Mouse (Mus musculus) midbrain, embryonic 12.5 days (tissue): Measurements from ENCODE around the gene Ifna11. TPM values are rescaled to one million over a fixed set of nuclear protein-coding genes. Genes with fewer than 3 reads are reported as not detected.

Experiments used
- ATAC-seq: fragments of 200-750 bp; cut with Nextera tagmentation; 2 replicates; pipeline ENCODE4 v1.8.0; 2017; ENCODE audit warnings: low read depth, moderate TSS enrichment, moderate library complexity; ENCODE audit not compliant: low FRiP score
- H3K27ac ChIP-seq: fragments of 300-500 bp; sonication (generic); replicated peaks from 2 replicates; pipeline ENCODE4 v1.5.1; 2016; ENCODE audit warnings: mild to moderate bottlenecking
- H3K27me3 ChIP-seq: fragments of 300-500 bp; sonication (generic); 2 replicates; pipeline ENCODE4 v1.6.1; 2016; ENCODE audit warnings: mild to moderate bottlenecking
- H3K36me3 ChIP-seq: fragments of 300-500 bp; sonication (generic); 2 replicates; pipeline ENCODE4 v1.6.1; 2016
- H3K4me1 ChIP-seq: fragments of 300-500 bp; sonication (generic); 2 replicates; pipeline ENCODE4 v1.6.1; 2016
- H3K4me2 ChIP-seq: fragments of 300-500 bp; sonication (generic); replicated peaks from 2 replicates; pipeline ENCODE4 v1.6.1; 2016; ENCODE audit warnings: mild to moderate bottlenecking, moderate library complexity
- H3K4me3 ChIP-seq: fragments of 300-500 bp; sonication (generic); 2 replicates; pipeline ENCODE4 v1.5.1; 2016; ENCODE audit warnings: mild to moderate bottlenecking
- H3K9ac ChIP-seq: fragments of 300-500 bp; sonication (generic); replicated peaks from 2 replicates; pipeline ENCODE4 v1.6.1; 2016; ENCODE audit warnings: mild to moderate bottlenecking, moderate library complexity
- H3K9me3 ChIP-seq: fragments of 300-500 bp; sonication (generic); 2 replicates; pipeline ENCODE4 v1.6.1; 2016; ENCODE audit warnings: mild to moderate bottlenecking
- WGBS: fragments of 180-500 bp; shearing (Covaris S2); methylation state at CpG from one replicate; pipeline ENCODE4 v1.1.7; 2016; 5-methylcytosine and 5-hydroxymethylcytosine counted together
- polyA plus RNA-seq: library from polyadenylated mRNA; unstranded; fragments of >200 nt; fragmentation: Nextera tagmentation; extraction: Ambion mirVana; gene quantifications from 2 replicates; pipeline ENCODE4 v1.2.1, GENCODE M21; 2016

The Ifna11 gene
- polyA plus RNA-seq, 1 experiment from 2014 or later, result not detected

GRCm38 (mm10) chr4:88849698-88850097, 29.9 kb downstream of the Ifna11 start, which contains the start of gene Ifna1:
Gene Ifna1 (plus strand): TSS chr4:88850087.
- peaks cover 8% of the 10 kb centered on the region; the same call in 1 of the 2 replicates for H3K4me1 ChIP-seq
- no peak within 1 kb of the TSS for H3K4me3 ChIP-seq
- no peak within 1 kb of the TSS for H3K4me2 ChIP-seq
- no peaks in the 10 kb centered on the region for H3K27me3 ChIP-seq
- no peak for ATAC-seq
- no peaks in the 10 kb centered on the region for H3K9me3 ChIP-seq
- WGBS, result 78% methylated on average over 1 of the region's 1 CpGs
- no peak within 1 kb of the TSS for H3K9ac ChIP-seq
- no peak within 1 kb of the TSS for H3K27ac ChIP-seq
- no peaks in the 10 kb centered on the region for H3K36me3 ChIP-seq

GRCm38 (mm10) chr4:88851026-88851763, 31.4 kb downstream of the Ifna11 start:
- Histone ChIP-seq H3K9ac (no peak overlapping the region), H3K9me3 (no peaks in the 10 kb centered on the region), H3K27ac (no peak overlapping the region), H3K4me3 (no peak overlapping the region), H3K27me3 (no peaks in the 10 kb centered on the region), H3K36me3 (no peaks in the 10 kb centered on the region), H3K4me1 (peaks cover 8% of the 10 kb centered on the region; the same call in 1 of the 2 replicates), H3K4me2 (no peak overlapping the region)
- peak; percentile 54 for ATAC-seq
- 30% methylated on average over 4 of the region's 4 CpGs for WGBS

DNA sequence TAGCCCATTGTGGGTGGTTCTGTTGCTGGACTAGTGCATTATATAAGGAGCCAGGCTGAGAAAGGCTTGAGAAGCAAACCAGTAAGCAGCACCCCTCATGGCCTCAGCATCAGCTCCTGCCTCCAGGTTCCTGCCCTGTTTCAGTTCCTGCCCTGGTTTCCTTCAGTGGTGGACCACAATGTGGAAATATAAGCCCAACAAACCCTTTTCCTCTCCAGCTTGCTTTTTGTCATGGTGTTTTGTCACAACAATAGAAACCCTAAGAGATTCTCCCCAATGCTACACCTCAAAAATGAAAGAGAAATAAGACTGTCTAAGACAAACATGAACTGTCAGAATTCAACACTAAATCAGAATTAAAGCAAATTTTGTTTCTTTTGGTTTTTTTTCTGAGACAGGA, 39.5 kb downstream of the Ifna11 start:
- Histone ChIP-seq H3K4me3 (no peak overlapping the region), H3K4me1 (peaks cover 5% of the 10 kb centered on the region), H3K9ac (no peak overlapping the region), H3K36me3 (no peaks in the 10 kb centered on the region), H3K9me3 (no peaks in the 10 kb centered on the region), H3K27me3 (peaks cover 15% of the 10 kb centered on the region; the same call in 1 of the 2 replicates), H3K27ac (no peak overlapping the region), H3K4me2 (no peak overlapping the region)
- no peak for ATAC-seq

DNA sequence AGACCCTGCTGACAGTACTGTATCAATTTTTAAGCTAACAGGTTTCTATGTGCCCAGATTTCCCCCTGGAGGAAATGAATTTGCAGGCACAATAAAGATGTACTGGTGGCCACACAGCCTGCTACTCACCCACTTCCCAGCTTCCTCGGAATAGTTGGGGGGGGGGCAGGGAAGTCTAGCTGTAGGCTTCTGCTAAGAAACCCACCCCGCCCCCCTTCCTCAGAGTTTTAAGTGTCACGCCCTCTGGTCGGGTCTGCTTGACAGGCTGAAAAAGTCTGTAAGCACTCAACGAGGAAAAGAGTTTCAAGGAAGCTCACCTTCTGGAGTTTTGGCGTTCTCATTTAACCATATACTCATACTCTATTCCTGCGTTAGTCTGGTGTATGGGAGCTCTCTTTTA, 43.5 kb downstream of the Ifna11 start:
- peaks cover 35% of the 10 kb centered on the region for H3K27me3 ChIP-seq
- no peak overlapping the region for H3K4me3 ChIP-seq
- no peak overlapping the region for H3K4me2 ChIP-seq
- no peak overlapping the region for H3K9ac ChIP-seq
- peak; percentile 38; the same call in 1 of the 2 replicates for ATAC-seq
- peaks cover 9% of the 10 kb centered on the region for H3K4me1 ChIP-seq
- 5% methylated on average over 7 of the region's 7 CpGs for WGBS
- H3K36me3 ChIP-seq, result no peaks in the 10 kb centered on the region
- no peak overlapping the region for H3K27ac ChIP-seq
- no peaks in the 10 kb centered on the region for H3K9me3 ChIP-seq

DNA sequence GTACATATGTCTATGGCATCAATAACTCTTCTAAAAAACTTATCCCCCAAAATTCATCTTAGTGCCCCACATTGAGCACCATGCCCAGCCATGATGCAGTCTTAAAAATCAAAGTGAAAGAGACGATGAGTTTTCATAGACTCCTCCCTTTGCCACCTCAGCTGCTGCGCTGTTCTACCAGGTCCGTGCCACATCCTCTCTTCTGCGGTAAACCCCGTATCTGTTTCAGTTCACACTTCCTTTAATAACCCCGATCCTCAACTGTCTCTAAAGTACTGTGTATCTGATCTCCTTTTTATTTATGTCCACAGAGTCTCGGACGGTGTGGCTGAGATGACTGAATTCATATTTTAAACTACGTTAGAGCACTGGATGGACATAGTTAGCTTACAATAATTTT, 44.8 kb downstream of the Ifna11 start:
- H3K4me1 ChIP-seq, result peaks cover 11% of the 10 kb centered on the region
- H3K9me3 ChIP-seq, result no peaks in the 10 kb centered on the region
- H3K27me3 ChIP-seq, result peaks cover 39% of the 10 kb centered on the region
- no peak overlapping the region for H3K4me2 ChIP-seq
- no peak overlapping the region for H3K9ac ChIP-seq
- 70% methylated on average over 9 of the region's 9 CpGs for WGBS
- no peaks in the 10 kb centered on the region for H3K36me3 ChIP-seq
- no peak overlapping the region for H3K27ac ChIP-seq
- no peak overlapping the region for H3K4me3 ChIP-seq
- ATAC-seq, result no peak

- H3K27ac ChIP-seq, result no peak overlapping the region
- no peak overlapping the region for H3K9ac ChIP-seq
- H3K4me1 ChIP-seq, result peaks cover 11% of the 10 kb centered on the region
- 45% methylated on average over 6 of the region's 6 CpGs for WGBS
- no peaks in the 10 kb centered on the region for H3K36me3 ChIP-seq
- ATAC-seq, result no peak
- no peak overlapping the region for H3K4me3 ChIP-seq
- H3K9me3 ChIP-seq, result no peaks in the 10 kb centered on the region
- H3K27me3 ChIP-seq, result peaks cover 39% of the 10 kb centered on the region
- no peak overlapping the region for H3K4me2 ChIP-seq
These were observed 45.3 kb downstream of the Ifna11 start for GRCm38 (mm10) chr4:88865011-88865569.

GRCm38 (mm10) chr4:88867366-88867925, 47.7 kb downstream of the Ifna11 start:
- WGBS, result 2% methylated on average over 7 of the region's 8 CpGs
- H3K9me3 ChIP-seq, result no peaks in the 10 kb centered on the region
- H3K4me1 ChIP-seq, result peaks cover 11% of the 10 kb centered on the region
- peak overlapping the region; percentile 95 for H3K4me2 ChIP-seq
- no peak overlapping the region for H3K9ac ChIP-seq
- ATAC-seq, result peak; percentile 45
- peaks cover 32% of the 10 kb centered on the region for H3K27me3 ChIP-seq
- H3K4me3 ChIP-seq, result peak overlapping the region; percentile 54
- H3K27ac ChIP-seq, result no peak overlapping the region
- H3K36me3 ChIP-seq, result no peaks in the 10 kb centered on the region

GRCm38 (mm10) chr4:88867926-88868911, 48.5 kb downstream of the Ifna11 start:
- Histone ChIP-seq H3K9ac (peak overlapping the region; percentile 59), H3K9me3 (no peaks in the 10 kb centered on the region), H3K4me1 (peaks cover 9% of the 10 kb centered on the region), H3K36me3 (no peaks in the 10 kb centered on the region), H3K27me3 (peaks cover 25% of the 10 kb centered on the region), H3K27ac (no peak overlapping the region), H3K4me2 (peak overlapping the region; percentile 95), H3K4me3 (peak overlapping the region; percentile 54)
- 9% methylated on average over 27 of the region's 31 CpGs for WGBS
- ATAC-seq, result peak; percentile 74

Other genes with a start within 250 kb of the Ifna11 start
- gene Ifna14, start 248.2 kb upstream of the Ifna11 start, polyA plus RNA-seq, result not detected in 2 replicates
- gene Ifna9, start 227.6 kb upstream of the Ifna11 start, polyA plus RNA-seq, result not detected in 2 replicates
- not detected in 2 replicates for gene Ifna12, start 216.6 kb upstream of the Ifna11 start, polyA plus RNA-seq
- not detected in 2 replicates for gene C87499, start 185.5 kb upstream of the Ifna11 start, polyA plus RNA-seq
- not detected in 2 replicates for gene Ifna13, start 175.5 kb upstream of the Ifna11 start, polyA plus RNA-seq
- gene Ifna16, start 143.0 kb upstream of the Ifna11 start, polyA plus RNA-seq, result not detected in 2 replicates
- gene Ifna2, start 136.0 kb upstream of the Ifna11 start, polyA plus RNA-seq, result not detected in 2 replicates
- not detected in 2 replicates for gene Ifnab, start 128.6 kb upstream of the Ifna11 start, polyA plus RNA-seq
- 1.3 and 2.0 TPM in 2 replicates for gene Gm26566, start 98.2 kb upstream of the Ifna11 start, polyA plus RNA-seq
- 142 and 153 TPM in 2 replicates for gene Klhl9, start 97.5 kb upstream of the Ifna11 start, polyA plus RNA-seq
- not detected in 2 replicates for gene Gm13271, start 65.1 kb upstream of the Ifna11 start, polyA plus RNA-seq
- gene Gm13283, start 59.8 kb upstream of the Ifna11 start, polyA plus RNA-seq, result 0.14 and 0.20 TPM in 2 replicates
- gene Gm13290, start 46.1 kb upstream of the Ifna11 start, polyA plus RNA-seq, result not detected in 2 replicates
- not detected in 2 replicates for gene Gm13289, start 43.0 kb upstream of the Ifna11 start, polyA plus RNA-seq
- gene Gm13272, start 40.1 kb upstream of the Ifna11 start, polyA plus RNA-seq, result 0.31 TPM in 1 of 2 replicates, not detected in the other
- gene Ifnz, start 37.8 kb upstream of the Ifna11 start, polyA plus RNA-seq, result 0.37 TPM in 1 of 2 replicates, not detected in the other
- gene Gm13276, start 34.2 kb upstream of the Ifna11 start, polyA plus RNA-seq, result not detected in 2 replicates
- gene Gm13277, start 31.3 kb upstream of the Ifna11 start, polyA plus RNA-seq, result not detected in 2 replicates
- not detected in 2 replicates for gene Gm13278, start 28.4 kb upstream of the Ifna11 start, polyA plus RNA-seq
- gene Gm13275, start 25.5 kb upstream of the Ifna11 start, polyA plus RNA-seq, result not detected in 2 replicates
- not detected in 2 replicates for gene Gm13279, start 22.6 kb upstream of the Ifna11 start, polyA plus RNA-seq
- 0.83 TPM in 1 of 2 replicates, not detected in the other for gene Gm13285, start 20.3 kb upstream of the Ifna11 start, polyA plus RNA-seq
- gene Gm13287, start 16.7 kb upstream of the Ifna11 start, polyA plus RNA-seq, result not detected in 2 replicates
- gene Gm13288, start 14.4 kb upstream of the Ifna11 start, polyA plus RNA-seq, result not detected in 2 replicates
- not detected in 2 replicates for gene Ifna7, start 3.7 kb upstream of the Ifna11 start, polyA plus RNA-seq
- gene Ifna6, start 7.5 kb downstream of the Ifna11 start, polyA plus RNA-seq, result not detected in 2 replicates
- not detected in 2 replicates for gene Ifna5, start 15.6 kb downstream of the Ifna11 start, polyA plus RNA-seq
- gene Ifna4, start 21.9 kb downstream of the Ifna11 start, polyA plus RNA-seq, result not detected in 2 replicates
- not detected in 2 replicates for gene Ifna1, start 30.1 kb downstream of the Ifna11 start, polyA plus RNA-seq
- gene Ifne, start 60.2 kb downstream of the Ifna11 start, polyA plus RNA-seq, result not detected in 2 replicates